Mouse (Mus musculus) frontal cortex, postnatal 14 days (tissue): ENCODE data around the gene Cd63.

ENCODE experiments used
- DNase-seq, 2 experiments: peaks; one replicate each; pipeline ENCODE4 v3.0.0; 2022; ENCODE audit warnings: low spot score in 2 of 2

Cd63 gene

DNA sequence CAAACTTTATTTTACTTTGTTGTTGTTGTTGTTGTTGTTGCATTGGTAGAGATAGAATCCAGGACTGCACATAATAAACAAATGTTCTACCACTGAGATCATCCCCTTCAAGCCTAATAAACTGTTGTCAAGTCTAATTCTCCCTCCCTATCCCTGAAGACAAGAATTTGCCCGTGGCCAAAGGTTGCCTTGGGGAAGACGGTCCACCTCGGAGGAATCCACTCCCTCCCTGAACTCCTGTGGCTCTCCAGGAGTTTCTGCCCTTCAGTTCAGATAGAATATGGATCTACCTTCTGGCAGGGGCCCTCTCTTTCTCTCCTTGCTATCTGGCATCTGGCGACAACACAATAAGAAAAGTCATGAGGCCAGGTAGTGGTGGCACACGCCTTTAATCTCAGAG, 4.0 kb downstream of the Cd63 start:
- DNase-seq, result no peak

DNA sequence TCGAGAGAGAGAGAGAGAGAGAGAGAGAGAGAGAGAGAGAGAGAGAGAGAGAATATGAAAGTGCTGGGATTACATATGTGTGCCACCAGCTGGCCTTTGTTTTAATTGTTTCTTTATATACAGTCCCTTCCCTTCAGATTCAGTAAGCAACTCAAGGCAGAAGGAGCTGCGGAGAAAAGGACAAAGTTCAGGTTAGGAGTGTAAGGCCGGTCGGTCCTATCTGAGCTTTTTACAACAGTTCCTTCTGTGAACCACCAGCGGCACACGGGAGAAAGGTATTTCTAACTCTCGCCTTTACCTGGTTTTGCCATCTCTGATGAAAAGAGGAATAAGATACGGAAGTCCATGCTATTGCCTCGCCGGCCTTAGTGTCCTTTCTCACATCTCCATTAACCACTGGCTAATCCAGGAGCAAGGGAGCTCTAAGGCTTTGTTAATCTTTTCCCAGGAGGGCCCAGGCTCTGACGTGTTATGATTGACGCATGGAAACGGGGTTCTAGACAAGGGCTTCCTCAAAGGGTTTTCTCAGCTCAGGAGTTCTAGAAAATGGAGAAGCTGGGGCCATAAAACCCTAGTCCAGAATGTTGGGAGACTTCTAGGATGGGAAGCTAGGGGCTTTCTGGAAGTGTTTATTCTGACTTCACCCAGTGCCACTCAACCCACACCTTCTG, 8.1 kb downstream of the Cd63 start:
- DNase-seq, result no peak

DNA sequence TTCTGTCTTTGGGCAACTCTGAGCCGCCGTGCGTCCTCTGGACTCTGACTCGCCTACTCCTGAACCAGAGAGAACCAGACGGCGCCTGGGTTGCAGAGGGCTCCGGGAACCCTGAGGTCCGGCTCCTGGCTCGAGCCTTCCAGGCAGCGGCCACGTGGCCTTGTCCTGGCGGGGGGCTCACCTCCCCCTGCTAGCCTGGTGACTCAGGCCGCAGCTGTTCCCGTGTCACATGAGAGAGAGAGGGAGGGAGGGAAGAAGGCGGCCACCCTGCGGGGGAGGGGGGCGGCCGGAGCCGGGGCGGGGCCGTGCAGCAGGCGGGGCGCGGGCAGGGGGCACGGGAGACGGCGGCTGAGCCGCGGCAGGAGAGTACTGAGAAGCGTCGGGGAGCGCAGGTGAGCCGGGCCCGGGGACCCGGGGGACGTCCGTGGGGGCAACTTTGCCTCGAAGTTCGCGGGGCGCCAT, 8.8 kb downstream of the Cd63 start:
- DNase-seq, result peak; percentile 53 to 63

DNA sequence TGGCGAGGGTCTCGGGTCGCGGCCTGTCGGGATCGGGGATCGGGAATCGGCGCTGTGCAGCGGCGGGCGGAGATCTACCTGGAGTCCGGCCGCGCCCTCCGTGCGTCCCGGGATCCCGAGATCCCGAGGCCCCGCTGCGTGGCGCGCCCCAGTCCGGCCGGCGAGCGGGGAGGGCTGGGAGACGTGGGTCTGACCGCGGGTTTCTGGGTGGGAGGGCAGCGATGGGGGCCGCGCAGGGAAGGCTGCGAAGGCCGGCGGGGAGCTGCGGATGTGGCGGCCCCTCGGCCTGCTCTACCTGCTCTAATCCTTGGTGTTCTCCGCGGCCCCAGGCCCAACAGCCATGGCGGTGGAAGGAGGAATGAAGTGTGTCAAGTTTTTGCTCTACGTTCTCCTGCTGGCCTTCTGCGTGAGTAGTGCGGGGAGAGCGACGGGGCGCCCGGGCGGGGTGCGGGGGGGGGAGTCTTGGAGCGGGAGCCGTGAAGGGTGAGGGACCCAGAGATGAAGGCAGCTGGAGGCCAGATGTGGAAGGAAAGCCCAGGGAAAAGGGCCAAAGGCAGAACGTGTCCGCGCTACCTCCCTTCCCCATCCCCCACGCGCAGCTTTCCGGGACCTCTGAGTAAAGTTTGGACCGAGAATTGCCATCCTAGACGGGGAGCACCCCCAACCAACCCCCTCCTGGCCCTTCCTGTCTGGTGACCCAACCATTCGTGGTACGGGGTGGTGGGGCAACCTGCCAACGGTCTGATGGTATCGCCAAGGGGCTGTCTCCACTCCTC, 9.5 kb downstream of the Cd63 start:
- peak in 1 of 2 experiments; percentile 57 for DNase-seq

GRCm38 (mm10) chr10:128911430-128911829, 10.6 kb downstream of the Cd63 start:
- no peak for DNase-seq

DNA sequence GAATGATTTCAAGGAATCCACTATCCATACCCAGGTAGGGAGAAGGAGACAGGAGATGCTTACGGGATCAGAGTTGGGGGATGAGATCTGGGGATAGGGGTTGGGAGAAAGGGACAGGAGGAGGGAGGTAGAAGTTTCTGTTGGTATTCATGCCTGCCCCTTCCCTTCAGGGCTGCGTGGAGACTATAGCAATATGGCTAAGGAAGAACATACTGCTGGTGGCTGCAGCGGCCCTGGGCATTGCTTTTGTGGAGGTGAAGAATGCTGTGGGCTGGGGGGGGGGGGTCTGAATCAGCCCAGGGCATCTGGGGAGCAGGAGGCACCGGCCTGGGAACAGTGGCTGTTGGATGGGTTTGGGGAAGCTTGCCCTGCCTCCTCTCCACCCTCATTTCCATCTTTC, 11.5 kb downstream of the Cd63 start:
- DNase-seq, result no peak

GRCm38 (mm10) chr10:128912791-128913190, 12.0 kb downstream of the Cd63 start:
- no peak for DNase-seq

GRCm38 (mm10) chr10:128913219-128913618, 12.4 kb downstream of the Cd63 start:
- peak; percentile 76 to 86 for DNase-seq

DNA sequence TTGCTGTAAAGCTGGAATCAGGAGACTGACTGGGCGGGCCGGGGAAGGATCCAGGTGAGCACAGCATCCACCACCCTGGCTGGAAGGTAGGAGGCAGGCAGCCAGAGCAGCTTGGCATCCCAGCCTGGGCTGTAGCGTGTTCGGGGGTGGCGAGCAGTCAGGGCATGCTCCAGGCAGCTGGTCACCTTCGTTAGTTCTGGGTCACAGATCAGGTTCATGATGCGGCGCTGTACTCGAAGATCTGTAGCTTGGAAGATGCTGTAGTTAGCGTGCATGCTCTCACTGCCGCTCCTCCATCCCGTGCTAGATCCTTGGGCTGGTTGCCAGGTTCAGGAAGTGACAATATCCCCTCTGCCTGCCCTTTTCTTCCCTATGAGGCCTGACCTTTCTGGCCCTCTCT, 12.9 kb downstream of the Cd63 start:
- no peak for DNase-seq

DNA sequence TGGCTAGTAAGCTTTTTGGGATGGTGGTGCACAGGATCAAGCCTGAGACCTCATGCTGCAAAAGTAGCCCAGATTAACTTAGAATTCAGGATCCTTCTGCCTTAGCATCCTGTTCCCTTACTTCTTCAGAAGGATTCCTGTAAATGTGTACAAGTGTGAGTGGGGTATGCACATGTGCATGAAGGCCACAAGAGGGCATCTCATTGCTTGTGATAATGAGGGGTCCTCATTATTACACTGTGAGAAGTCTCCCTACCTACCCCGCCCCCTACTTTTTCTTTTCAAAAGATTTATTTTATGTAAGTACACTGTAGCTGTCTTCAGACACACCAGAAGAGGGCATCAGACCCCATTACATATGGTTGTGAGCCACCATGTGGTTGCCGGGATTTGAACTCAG, 14.8 kb downstream of the Cd63 start:
- no peak for DNase-seq

DNA sequence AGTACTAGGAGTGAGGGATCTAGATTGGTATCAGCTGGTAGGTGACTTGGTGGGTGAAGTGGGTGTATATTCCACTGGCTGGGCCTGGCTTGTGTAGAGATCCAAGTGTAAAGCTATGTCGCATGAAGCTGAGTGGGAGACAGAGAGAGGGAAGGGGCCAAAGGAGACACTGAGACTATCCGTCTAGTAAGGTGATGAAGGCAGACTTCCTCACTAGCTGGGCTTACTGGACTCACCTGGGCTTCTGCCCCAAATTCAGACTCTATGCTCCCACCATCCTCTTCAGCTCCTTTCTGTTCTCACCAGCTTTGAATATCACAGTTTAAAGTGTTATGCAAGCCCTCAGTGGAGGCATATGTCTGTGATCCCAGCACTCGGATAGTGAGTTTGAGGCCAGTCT, 15.9 kb downstream of the Cd63 start:
- no peak for DNase-seq

DNA sequence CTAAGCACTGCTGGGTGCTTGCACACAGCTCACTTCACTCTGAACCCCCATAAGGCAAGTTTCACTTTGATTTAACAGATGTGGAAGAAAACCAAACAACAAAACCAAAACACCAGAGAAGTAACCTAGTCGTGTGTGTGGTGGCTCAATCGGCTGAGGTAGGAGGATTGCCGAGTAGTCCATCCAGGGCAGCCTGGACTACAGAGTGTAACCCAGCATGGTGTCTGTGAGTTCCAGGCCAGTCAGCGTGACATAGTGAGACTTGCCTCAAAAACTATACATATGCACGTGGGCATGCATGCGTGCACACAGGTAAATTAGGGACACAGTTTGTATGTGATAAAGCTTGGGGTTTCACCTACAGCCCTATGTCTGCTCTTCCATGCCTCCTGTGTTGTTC, 16.6 kb downstream of the Cd63 start:
- DNase-seq, result no peak

- DNase-seq, result no peak
These were observed 17.5 kb downstream of the Cd63 start for GRCm38 (mm10) chr10:128918246-128918645.

DNA sequence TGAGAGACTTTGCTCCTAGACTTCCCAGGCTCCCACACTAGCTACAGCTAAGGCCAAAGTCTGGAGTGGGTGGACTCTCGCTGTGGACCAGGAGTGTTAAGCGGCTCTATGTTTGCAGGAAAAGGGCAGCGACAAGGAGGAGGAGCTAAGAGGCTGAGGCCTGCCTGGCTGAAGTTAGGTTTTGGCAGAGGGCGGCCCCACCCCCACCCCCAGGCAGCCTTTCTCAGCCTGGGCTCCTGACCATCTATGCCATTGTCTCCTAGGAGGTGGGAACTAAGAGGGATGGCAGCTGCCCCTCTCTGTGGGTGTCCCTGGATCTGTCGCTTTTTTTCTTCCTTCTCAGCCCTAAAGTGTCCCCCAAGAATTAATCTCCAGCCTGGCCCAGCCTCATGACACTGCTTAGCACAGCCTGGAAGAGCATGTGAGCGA, 18.4 kb downstream of the Cd63 start:
- DNase-seq, result no peak

DNA sequence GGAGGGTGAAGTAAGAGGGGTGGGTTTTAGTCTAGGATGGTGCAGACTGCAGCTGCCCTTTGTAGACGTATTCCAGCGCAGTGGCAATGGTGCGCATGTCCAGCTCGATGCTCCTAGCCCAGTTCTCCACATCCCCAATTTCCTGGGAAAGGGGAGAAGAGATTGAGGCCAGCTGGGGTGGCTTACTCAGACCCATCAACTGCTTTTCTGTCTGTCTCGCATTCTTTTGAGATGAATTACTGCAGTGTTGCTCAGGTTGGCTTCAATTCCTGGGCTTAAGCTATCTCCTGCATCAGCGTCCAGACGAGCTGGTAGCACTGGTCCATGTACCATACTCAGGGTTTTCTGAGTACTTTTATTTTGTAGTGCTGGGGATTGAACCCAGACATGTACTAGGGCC, 19.2 kb downstream of the Cd63 start:
- no peak for DNase-seq

- DNase-seq, result no peak
These were observed 20.0 kb downstream of the Cd63 start for GRCm38 (mm10) chr10:128920736-128921161.

DNA sequence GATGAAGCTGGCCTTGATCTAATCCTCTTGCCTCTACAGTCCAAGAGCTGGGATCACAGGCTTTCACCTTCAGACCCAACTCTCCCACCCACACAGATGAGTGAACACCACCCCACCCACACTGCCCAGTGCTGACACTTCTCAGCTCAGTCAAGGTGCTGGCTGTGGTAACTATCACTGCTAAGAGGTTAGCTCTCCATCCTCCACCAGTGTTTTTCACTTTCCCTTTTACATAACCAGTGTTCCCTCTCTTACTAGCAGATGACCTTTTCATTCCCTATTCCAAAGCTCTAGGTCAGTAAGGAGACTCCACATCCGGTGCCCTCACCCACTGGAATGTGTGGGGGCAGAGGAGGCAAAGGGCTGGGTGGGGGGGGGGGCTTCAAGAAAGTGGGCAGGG, 20.5 kb downstream of the Cd63 start:
- DNase-seq, result no peak

DNA sequence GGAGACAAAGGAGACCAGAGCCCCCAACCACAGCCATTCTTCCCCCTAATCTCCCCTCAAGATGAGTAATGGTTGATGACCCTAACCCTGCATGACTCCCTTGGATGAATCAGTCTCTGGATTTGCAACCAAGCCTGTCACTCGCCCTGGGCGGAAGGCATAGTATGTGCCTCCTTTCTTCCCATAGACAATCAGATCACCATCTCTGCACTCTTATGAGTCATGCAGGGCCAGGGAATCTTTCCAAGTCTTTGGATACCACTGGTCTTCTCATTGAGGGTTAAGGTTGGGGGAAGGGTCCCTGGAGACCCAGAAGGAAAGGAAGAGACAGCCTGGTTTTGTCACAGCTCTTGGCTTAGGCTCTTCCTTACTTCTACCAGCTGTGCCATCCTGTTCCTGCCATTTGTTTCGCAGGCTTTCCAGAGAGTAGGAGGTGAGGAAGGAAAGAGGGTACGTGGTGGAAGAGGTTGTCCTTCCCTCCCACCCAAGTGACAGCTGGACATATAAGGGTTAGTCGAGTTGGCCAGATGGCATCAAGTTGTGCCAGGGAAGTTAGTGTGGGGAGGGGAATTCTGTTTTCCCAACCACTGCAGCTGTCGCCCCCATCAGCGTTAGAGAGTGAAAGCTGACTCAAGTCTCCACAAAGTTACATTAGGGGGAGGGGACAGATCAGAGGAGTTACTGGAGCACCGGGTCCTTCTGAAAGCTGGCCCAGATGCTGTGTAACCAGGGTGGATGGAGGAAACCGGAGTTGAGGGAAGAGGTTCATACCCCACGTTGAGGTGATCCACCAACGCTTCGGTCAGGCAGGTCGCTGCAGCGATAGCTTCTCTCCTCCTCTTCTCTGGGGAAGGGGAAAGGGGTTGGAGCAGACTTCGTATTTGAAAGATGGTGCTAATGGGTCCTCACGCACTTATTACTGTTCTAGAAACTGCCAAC, 21.4 kb downstream of the Cd63 start:
- DNase-seq, result no peak

DNA sequence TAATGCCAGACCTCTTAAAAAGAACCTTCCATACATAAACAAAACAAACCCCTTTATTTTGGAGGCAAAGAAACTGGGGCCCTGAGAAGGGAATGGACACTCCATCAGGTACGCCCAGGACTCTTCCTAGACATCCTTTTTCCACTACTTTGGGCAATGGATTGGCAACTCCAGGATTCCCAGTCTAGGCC, 21.9 kb downstream of the Cd63 start, which contains the start of gene Rdh5:
TSS of gene Rdh5 (minus strand) at position 67 of the 191 bp plus-strand sequence.
- DNase-seq, result no peak

DNA sequence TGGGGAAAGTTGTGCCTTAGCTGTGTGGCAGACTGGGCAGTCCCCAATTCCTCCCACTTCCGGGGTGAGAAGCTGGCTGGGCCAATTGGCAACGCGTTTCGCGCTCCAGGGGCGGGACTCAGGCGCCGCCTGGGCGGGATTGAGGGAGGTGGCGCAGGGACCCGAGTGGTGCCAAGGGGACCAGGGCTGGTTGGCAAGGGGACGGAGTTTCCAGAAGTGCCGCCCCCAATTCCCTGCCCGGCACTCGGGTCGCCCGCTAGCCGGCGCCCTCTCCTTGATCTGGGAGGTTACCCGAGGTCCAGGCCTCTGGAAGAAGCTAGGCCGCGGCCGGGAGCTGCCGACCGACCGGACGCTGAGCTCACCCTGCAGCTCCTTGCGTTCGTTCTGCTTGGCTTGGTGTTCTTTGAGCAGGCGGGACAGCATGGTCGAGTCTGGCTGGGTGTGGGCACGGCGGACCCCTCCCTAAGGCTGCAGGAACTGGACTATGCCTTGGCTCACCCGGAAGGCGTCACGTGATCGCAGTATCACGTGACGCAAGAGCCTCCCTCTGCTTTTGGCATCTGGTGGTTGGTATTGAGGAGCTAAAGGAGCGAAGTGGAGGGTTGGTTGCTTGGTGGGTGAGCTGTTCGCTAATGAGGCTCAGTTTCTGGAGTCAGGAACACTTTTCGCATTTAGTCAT, 22.4 kb downstream of the Cd63 start:
- peak; percentile 90 for DNase-seq

- DNase-seq, result no peak
These were observed 23.1 kb downstream of the Cd63 start, which contains the start of gene Bloc1s1 for GRCm38 (mm10) chr10:128923935-128924334. Gene Bloc1s1, minus strand, starts transcription at chr10:128924035.

DNA sequence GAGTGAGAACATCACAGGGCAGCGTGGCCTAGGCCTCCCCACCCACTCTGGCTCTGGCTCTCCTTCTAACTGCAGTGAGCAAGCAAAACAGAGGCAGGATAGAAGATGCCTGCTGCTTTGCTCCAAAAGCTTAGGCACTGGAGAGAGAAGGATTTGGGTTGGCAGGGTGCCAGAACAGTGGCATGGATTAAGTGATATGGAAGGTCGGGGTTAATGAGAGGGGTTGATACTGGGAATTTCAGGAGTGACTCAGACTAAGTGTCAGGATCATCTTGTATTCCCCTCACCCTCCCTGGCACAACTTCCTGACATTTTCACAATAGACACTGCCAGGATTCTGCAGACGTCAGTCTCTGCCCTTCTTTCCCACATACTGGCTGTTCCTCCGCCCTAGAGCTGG, 27.6 kb downstream of the Cd63 start:
- DNase-seq, result no peak
